Mouse (Mus musculus) macrophage (primary cell): ENCODE measurements around the gene Cep128. TPM values are rescaled to one million over a fixed set of nuclear protein-coding genes. Genes with fewer than 3 reads are reported as not detected.
A peak's percentile ranks its signal among the peaks of the same experiment; 100 is the strongest.

Experiments used
- H3K27ac ChIP-seq: fragments of 350-480 bp; formaldehyde crosslinking; 2 replicates; pipeline ENCODE4 v1.9.0; 2021
- H3K36me3 ChIP-seq: fragments of 350-480 bp; formaldehyde crosslinking; 2 replicates; pipeline ENCODE4 v1.9.0; 2021; ENCODE audit errors: inconsistent target
- H3K4me3 ChIP-seq: fragments of 350-480 bp; formaldehyde crosslinking; 2 replicates; pipeline ENCODE4 v1.9.0; 2021; ENCODE audit errors: inconsistent target
- H3K79me2 ChIP-seq: fragments of 350-480 bp; formaldehyde crosslinking; 2 replicates; pipeline ENCODE4 v1.9.0; 2021; ENCODE audit errors: inconsistent target
- WGBS: methylation state at CpG from one replicate; pipeline ENCODE4 v1.1.7; 2026; ENCODE audit warnings: inconsistent platforms; ENCODE audit not compliant: missing documents; 5-methylcytosine and 5-hydroxymethylcytosine counted together
- polyA plus RNA-seq: library from polyadenylated mRNA; stranded (reverse); fragments of 250-400 nt; gene quantifications from 3 replicates; pipeline ENCODE4 v1.2.4, GENCODE M21; 2018; ENCODE audit warnings: inconsistent platforms

Cep128 gene
- polyA plus RNA-seq, 1 experiment from 2014 or later: 17.9 TPM

DNA sequence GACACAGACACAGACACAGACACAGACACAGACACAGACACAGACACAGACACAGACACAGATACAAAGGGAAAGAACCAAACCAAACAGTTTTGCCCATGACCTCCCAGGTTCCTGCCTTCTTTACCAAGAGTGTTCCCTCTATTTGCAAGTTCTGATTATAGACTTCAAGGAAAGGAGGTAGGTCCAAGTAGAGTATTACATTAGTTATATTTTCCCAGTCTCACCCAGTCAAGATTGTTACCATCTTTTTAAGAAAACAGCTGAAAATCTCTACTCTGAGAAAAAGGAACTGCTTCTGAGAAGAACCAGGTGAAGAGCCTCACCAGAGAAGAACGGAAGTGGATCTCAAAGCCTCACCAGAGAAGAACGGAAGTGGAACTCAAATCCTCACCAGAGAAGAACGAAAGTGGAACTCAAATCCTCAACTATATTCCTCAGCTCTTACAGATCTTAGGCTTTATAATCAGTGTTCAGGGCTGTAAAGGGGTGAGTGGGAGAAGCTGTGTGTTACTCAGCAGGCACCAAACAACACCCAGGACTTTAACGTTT lies 200.8 kb downstream of the Cep128 start:
- WGBS: 33% methylated on average over 4 of the region's 4 CpGs
- no peaks in the 10 kb centered on the region for H3K36me3 ChIP-seq
- H3K4me3 ChIP-seq: no peak overlapping the region
- peak overlapping the region; percentile 42 for H3K27ac ChIP-seq
- no peaks in the 10 kb centered on the region for H3K79me2 ChIP-seq

DNA sequence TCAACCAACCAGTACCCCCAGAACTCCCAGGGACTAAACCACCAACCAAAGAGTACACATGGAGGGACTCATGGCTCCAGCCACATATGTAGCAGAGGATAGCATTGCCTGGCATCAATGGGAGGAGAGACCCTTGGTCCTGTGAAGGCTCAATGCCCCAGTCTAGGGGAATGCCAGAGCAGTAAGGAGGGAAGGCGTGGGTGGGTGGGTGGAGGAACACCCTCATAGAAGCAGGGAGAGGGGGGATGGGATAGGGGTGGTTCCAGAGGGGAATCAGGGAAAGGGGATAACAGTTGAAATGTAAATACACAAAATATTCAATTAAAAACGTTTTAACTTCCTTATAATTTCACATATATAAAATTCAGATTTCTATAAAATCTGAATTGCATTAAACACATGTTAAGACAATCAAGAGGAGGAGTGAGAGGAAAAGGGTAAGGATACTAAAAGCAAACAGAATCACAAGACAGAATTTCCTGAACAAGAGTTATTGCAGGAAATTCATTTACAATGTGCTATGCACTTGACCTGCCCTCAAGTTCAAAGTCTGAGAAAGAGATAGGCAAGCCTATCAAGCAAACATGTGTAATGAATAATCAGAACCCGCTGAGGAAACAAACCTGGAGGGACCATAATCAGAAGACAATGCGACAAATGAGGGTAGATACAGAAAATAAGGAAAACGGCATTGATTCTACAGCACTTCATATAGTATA lies 207.2 kb downstream of the Cep128 start:
- H3K36me3 ChIP-seq: no peaks in the 10 kb centered on the region
- H3K27ac ChIP-seq: no peak overlapping the region
- no peaks in the 10 kb centered on the region for H3K79me2 ChIP-seq
- WGBS: 73% methylated on average over 5 of the region's 5 CpGs
- no peak overlapping the region for H3K4me3 ChIP-seq

DNA sequence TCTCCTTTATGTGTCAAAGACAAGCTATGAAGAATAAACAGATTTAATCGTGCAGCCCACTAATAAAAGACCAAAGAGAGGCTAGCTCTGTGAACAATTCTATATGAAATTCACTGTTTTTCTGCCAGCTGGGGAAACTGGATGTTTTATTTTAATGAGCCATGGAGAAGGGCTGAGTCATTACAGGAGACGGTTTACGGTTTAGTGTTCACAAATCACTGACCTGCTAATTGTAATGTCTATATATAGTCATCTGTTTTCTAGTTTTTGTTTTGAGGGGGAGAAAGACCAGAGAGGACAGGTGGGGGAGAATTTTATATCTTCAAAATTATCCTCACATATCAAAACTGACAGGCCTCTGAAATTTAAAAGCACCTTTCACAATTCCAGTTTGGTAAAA lies 212.6 kb downstream of the Cep128 start:
- H3K36me3 ChIP-seq: no peaks in the 10 kb centered on the region
- 94% methylated on average over 3 of the region's 3 CpGs for WGBS
- no peak overlapping the region for H3K27ac ChIP-seq
- no peaks in the 10 kb centered on the region for H3K79me2 ChIP-seq
- no peak overlapping the region for H3K4me3 ChIP-seq

DNA sequence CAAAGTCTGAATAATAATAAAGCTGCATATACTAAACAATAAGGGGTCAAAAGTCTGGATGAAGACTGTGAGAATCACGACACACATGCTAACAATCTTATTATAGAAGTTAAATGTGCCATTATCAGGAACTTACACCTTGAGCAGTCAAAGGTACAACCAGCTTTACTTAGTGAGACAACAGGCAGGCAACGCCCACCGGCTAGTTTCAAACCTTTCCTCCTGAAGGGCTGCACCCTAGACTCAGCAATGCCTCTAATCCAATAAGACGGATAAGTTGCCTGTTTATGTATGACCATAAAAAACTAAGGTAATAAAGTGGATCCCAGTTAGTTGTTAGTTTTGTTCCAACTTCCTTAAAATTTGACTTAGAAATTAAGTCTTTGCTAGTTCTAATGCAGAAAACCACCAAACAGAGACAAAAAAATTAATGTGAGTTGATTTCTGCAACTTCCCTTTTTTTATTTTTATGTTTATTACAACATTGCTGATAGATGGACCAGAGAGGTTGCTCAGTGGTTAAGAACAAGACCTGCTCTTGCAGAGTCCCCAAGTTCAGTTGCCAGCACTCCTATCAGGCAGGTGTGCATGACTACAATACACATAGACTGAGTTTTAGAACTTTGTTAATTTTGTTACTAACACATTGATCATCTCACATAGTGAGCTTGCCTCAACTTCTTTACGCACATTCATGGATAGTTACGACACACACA lies 223.0 kb downstream of the Cep128 start:
- Histone ChIP-seq H3K4me3 (no peak overlapping the region), H3K36me3 (no peaks in the 10 kb centered on the region), H3K27ac (no peak overlapping the region), H3K79me2 (no peaks in the 10 kb centered on the region)
- WGBS: 74% methylated on average over 6 of the region's 6 CpGs

DNA sequence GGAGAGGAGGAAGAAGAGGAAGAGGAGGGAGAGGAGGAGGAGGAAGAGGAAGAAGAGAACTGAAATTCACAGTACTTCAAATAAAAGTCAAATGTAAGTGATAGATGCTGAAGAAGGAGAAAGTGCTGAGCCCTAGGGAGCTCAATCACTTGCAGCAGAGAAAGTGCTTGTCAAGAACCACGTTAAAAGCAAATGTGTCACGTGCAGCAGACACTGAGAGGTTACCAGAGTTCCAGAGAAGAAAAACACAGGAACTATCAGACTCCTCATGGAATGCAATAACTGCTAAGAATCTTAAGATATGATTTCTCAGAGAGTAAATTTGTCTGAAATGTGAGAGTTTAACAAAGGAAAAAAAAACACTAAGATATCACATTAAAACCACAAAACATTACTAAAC lies 225.7 kb downstream of the Cep128 start:
- 95% methylated on average over 2 of the region's 2 CpGs for WGBS

DNA sequence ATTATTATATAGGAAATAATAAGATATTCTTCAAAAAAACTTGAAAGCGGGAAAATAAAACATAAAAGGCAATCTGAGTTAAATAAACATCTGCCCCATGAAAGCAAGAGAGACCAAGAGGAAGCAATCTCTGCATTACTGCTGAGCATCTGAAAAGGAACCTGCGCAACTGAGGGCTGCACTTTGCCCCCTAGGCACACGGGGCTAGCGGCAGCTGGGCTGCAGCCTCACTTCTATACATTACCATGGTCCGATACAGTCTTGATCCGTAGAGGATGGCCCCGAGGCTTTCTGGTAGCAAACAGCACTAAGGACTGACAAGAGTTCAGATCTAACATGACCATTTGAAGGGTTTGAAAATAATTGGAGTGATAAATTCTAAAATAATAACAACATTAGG lies 230.2 kb downstream of the Cep128 start:
- H3K27ac ChIP-seq: no peak overlapping the region
- 95% methylated on average over 7 of the region's 7 CpGs for WGBS
- H3K79me2 ChIP-seq: no peaks in the 10 kb centered on the region
- no peaks in the 10 kb centered on the region for H3K36me3 ChIP-seq
- no peak overlapping the region for H3K4me3 ChIP-seq

More for the DNA sequence above, 225.7 kb downstream of the Cep128 start:
- Histone ChIP-seq H3K4me3 (no peak overlapping the region), H3K27ac (no peak overlapping the region), H3K36me3 (no peaks in the 10 kb centered on the region), H3K79me2 (no peaks in the 10 kb centered on the region)

DNA sequence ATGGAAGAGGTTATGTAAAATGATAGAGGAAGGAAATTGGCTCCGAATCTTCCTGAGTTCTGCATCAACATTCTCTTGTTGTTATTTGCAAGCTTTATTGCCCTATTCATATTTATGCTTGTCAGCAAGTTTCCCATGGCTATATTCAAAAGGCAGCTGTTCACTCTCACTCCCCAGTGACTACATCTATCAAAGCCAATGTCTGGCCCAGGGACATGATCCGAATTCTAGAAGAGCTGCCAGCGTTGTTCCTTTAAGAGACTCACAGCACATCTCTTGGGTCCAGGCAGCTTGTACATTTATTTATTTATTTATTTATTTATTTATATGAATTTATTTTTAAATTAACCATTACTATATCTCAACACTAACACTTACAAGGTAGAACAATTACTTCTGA lies 235.1 kb downstream of the Cep128 start:
- WGBS: 98% methylated on average over 3 of the region's 3 CpGs

DNA sequence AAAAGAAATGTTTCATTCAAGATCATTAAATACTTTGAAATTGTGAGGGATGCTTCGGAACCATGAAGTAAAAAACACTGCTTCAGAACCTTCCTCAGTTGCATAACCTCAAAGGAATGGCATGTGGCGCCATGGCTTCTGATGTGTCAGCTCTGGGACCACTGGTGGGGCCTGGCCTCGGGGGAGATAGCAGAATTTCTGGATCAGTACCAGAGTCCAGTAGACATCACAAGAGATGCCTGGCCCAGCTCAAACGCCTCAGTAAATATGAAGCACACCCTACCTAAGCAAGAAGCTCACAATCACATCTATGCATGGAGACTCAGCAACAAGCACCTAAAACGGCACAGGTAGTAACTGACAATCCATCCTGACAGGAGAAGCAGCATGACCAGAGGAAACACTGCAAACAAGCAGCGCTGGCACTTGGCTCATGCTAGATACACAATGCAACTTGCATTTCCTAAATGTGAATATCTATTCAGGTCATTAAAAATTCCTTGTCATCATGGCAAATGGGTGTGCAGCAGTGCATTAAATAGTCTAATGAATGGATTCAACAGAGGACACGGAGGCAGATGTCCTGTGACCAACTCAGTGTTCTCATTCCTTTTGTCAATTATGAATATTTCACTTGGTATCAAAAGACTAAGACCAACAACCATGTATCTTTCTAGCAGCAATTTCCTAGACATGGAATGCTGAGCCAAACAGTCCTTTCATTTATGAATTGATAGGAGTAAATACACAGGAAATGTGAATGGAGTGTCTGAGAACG lies 249.3 kb downstream of the Cep128 start:
- Histone ChIP-seq H3K27ac (no peak overlapping the region), H3K36me3 (no peaks in the 10 kb centered on the region), H3K4me3 (no peak overlapping the region), H3K79me2 (no peaks in the 10 kb centered on the region)
- 95% methylated on average over 8 of the region's 8 CpGs for WGBS

More for the DNA sequence above, 235.1 kb downstream of the Cep128 start:
- no peaks in the 10 kb centered on the region for H3K36me3 ChIP-seq
- H3K27ac ChIP-seq: no peak overlapping the region
- no peaks in the 10 kb centered on the region for H3K79me2 ChIP-seq
- no peak overlapping the region for H3K4me3 ChIP-seq

DNA sequence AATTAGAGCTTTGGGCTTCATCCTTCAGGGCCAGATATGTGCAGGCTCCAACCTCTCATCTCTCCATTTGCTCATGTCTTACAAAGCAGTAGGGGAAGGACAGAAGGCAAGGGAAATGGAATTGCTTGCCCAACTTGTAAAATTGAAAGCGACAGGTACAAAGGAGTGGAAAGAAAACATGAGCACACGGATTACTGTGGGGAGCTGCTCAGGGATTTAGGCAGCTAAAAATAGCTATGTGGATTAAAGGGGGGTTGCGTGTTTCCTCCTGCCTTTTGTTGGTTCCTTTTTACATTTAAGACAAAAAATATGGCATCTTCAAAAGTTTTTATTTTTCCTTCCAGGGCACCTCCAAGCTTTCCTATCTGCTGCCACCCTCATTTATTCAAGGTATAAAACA lies 269.2 kb downstream of the Cep128 start:
- no peaks in the 10 kb centered on the region for H3K36me3 ChIP-seq
- H3K27ac ChIP-seq: no peak overlapping the region
- H3K79me2 ChIP-seq: no peaks in the 10 kb centered on the region
- 42% methylated on average over 3 of the region's 3 CpGs for whole genome bisulfite sequencing
- H3K4me3 ChIP-seq: no peak overlapping the region

DNA sequence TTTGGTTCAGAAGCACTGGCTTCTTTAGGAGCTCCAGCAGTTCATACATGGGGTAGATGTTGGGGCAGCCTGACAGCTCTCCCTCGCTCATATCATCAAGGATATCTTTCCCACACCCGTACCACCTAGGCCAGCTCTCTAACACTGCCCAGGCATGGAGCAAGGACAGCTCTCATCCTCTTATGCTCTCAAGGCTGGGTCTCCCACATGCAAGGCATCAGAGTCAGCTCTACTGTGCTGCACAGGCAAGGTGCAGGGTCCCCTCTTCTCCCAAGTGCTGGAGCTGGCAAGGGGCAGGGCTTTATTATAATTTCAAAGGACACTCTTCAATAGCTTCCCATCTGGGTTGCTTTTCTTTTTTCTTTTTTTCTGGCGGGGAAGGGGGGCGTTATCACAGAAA lies 280.9 kb downstream of the Cep128 start:
- 92% methylated on average over 4 of the region's 4 CpGs for WGBS
- Histone ChIP-seq H3K79me2 (no peaks in the 10 kb centered on the region), H3K36me3 (no peaks in the 10 kb centered on the region), H3K4me3 (no peak overlapping the region), H3K27ac (no peak overlapping the region)

DNA sequence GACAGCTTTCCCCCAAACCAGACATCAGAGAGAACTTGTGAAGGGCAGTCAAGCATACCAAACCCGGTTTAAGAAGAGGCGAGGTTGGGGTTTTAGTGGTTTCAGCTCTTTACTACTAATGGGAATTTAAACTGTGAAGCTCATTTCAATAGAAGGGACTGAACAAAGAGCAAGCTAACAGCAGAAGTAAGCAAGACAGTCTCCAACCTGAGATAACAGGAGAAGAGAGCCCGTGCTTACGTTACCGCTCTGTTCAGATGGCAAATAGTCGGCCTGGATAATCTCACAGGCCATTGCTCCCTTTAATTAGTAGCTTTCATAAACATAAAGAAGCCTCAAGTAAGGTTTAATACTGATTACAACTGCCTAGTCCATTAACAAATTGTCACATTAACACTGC lies 286.3 kb downstream of the Cep128 start:
- Histone ChIP-seq H3K4me3 (no peak overlapping the region), H3K27ac (no peak overlapping the region), H3K36me3 (no peaks in the 10 kb centered on the region), H3K79me2 (no peaks in the 10 kb centered on the region)
- WGBS: 97% methylated on average over 6 of the region's 6 CpGs

DNA sequence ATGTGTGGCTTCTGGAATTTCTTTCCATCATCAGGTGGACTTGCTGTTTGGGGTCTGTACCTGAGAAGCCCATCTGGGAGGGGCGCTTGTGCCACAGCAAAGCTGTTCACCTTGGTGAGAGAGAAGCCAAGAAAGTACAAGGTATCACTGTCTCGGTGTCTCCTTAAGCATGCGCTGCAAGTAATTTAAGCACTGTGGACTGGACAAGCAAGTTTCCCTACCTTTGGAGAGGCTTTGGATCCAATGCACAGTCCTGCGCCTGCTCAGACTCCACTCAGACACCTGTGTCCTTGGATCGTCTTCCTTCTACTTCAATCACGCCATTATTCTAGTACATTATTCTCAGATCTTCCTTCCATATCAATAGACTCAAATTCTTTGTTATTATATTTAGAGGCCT lies 288.0 kb downstream of the Cep128 start:
- H3K4me3 ChIP-seq: no peak overlapping the region
- WGBS: 100% methylated on average over 6 of the region's 6 CpGs
- H3K36me3 ChIP-seq: no peaks in the 10 kb centered on the region
- no peak overlapping the region for H3K27ac ChIP-seq
- H3K79me2 ChIP-seq: no peaks in the 10 kb centered on the region

DNA sequence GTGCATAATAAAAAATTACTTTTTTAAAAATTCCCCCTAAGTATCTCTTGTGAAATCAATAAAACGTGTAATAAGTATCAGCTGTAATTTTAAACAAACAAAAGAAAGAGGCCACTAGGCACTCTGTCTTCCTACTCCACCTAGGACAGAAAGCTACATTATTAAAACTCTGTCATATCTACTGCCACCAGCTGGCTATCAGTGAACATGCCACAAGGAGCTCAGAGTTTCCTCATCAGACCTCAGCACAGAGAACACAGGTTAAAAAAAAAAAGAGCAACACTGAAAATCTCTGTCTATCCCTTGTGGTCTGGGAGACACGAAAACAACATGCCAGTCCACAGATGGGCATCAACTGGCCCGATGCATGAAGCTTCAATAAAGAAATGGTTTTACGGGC lies 295.9 kb downstream of the Cep128 start:
- Histone ChIP-seq H3K4me3 (no peak overlapping the region), H3K36me3 (no peaks in the 10 kb centered on the region), H3K79me2 (no peaks in the 10 kb centered on the region), H3K27ac (no peak overlapping the region)
- WGBS: 91% methylated on average over 4 of the region's 4 CpGs

DNA sequence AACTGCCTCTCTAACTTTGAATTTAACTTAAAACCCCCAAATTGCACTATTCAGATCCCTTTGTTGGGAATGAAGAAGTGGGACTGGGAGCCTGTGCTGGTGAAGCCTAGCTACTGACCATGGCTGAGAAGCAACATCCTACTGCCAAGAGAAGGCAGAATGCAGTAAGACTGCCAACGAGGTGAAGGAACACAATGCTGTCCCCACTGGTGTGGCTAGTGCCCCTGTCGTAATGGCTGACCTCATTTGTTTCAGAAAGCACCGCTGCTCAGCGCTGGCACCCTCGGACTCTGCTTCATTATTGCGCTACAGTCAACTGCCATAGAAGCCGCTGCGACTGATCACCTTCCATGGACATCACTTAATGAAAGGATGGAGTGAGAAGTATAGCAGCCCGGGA lies 298.2 kb downstream of the Cep128 start:
- H3K36me3 ChIP-seq: no peaks in the 10 kb centered on the region
- no peaks in the 10 kb centered on the region for H3K79me2 ChIP-seq
- no peak overlapping the region for H3K27ac ChIP-seq
- WGBS: 91% methylated on average over 9 of the region's 9 CpGs
- H3K4me3 ChIP-seq: no peak overlapping the region

DNA sequence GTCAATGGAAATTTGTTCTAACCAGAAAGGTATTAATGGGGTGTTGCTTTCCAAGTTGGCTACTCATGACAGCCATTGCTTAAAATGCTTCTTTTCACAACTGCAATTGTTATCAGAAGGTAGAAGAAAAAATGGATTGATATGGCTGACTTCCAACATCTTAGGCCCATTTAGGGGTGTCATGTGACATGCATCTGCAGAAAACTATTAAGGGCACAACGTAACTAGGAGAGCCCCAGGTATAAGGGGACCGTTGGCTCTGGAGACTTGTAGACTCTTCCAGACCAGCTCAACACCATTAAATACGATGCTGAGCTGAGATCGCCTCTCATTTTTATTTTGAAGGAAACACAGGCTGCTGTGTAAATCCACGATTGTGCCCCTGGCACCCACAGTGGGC lies 308.6 kb downstream of the Cep128 start:
- H3K4me3 ChIP-seq: no peak overlapping the region
- no peaks in the 10 kb centered on the region for H3K36me3 ChIP-seq
- H3K27ac ChIP-seq: no peak overlapping the region
- H3K79me2 ChIP-seq: no peaks in the 10 kb centered on the region
- WGBS: 97% methylated on average over 5 of the region's 5 CpGs
